Mouse (Mus musculus) adrenal gland, adult 8-10 months (tissue): Measurements from ENCODE around the gene Zdhhc13. TPM values are rescaled to one million over a fixed set of nuclear protein-coding genes. Genes with fewer than 3 reads are reported as not detected.
A peak's percentile ranks its signal among the peaks of the same experiment; 100 is the strongest.

Experiments
- DNase-seq: peaks from one replicate; pipeline ENCODE4 v3.0.0; 2022
- total RNA-seq, 4 experiments: library from RNA; stranded (reverse); gene quantifications; 2 replicates each; pipeline ENCODE4 v1.2.4; 2022

Gene Zdhhc13
- total RNA-seq, 4 experiments from 2014 or later: 10.2 to 11.6 (median 11.0) TPM

DNA sequence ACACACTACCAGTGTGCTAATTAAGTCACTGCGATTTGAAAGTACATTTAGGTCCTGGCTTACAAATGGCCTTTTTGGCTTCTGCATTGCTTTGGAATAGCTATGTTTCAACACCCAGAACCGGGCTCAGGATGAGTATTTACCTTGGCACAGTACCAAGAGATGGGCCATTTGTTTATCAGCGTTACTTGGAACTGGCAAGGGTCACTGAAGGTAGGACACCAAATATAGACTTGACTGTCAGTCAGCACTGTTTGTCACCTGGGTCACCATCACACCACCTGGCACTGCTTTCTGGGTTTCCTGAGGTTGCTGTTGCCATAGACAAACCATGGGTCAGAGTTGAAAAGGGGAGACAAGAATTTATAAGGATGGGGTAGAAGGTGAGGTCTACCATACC lies 53.5 kb downstream of the Zdhhc13 start:
- DNase-seq: peak; percentile 20

DNA sequence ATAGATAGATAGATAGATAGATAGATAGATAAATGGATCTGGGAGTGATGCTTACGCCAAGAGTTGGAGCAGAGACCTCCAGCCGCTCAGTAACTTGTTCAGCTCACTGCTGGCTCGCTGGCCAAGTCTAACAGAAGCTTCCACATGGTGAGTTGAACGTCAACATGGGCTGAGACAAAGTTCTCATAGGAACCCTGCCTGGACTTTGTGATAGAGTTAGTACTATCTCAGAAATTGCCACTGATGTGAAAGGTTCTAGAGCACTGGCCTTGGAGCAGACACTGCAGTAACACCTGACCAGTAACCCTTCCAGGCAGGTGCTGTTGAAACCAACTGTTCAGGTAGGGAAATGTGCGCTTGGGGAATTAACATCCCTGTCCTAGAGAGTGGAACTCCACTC lies 54.7 kb downstream of the Zdhhc13 start:
- DNase-seq: no peak

DNA sequence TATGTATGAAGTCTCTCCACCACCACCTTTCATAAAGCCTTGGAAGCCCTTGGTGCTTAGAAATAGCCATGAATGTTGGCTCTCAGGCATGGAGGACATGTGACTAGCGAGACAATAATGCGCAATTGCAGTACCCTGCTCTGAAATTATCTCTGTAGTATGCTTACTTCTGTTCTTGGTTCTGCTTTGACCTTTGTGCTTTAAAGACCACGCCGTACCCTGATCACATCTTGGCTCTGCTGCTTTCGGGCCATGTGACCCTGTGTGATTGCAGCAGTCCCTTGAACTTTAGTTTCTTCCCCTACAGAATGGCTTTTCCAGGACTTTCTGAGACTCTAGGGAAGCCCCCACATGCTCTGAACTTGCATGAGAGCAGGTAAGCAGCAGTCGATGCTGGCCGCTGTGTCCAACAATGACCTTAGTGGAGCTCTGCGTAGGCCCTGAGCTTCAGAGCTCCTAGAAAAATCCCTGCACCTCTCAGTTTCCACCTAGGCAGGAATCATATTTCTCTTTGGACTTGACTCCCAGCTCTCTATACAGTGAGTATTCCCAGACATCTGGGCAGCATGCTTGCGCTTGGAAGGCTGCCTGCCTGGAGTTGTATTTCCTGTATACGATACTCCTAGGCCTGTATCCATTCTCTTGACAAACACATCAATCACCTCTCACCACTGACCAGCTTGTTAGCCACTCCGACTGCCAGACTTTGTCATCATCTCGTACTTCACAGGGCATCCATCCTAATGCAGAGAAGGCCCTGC lies 56.6 kb downstream of the Zdhhc13 start:
- no peak for DNase-seq

DNA sequence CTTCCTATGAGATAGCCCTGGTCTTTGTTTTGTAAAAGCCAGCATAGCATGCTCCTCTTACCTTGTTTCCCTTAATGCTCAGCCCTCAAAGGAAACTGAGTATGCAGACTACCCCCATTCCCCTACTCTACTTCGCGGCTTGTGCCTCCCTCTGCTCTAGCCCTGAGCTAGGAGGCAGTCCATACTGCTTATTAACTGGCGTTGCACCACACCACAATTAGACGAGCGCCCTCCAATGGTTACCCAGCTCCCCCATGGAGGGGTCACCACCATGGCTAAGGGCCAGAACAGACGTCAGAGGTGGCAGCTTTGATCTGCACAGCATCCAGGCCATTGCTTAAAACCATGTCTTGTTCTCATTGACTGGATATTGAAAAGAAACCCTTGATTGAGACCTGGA lies 58.0 kb downstream of the Zdhhc13 start:
- DNase-seq: no peak

DNA sequence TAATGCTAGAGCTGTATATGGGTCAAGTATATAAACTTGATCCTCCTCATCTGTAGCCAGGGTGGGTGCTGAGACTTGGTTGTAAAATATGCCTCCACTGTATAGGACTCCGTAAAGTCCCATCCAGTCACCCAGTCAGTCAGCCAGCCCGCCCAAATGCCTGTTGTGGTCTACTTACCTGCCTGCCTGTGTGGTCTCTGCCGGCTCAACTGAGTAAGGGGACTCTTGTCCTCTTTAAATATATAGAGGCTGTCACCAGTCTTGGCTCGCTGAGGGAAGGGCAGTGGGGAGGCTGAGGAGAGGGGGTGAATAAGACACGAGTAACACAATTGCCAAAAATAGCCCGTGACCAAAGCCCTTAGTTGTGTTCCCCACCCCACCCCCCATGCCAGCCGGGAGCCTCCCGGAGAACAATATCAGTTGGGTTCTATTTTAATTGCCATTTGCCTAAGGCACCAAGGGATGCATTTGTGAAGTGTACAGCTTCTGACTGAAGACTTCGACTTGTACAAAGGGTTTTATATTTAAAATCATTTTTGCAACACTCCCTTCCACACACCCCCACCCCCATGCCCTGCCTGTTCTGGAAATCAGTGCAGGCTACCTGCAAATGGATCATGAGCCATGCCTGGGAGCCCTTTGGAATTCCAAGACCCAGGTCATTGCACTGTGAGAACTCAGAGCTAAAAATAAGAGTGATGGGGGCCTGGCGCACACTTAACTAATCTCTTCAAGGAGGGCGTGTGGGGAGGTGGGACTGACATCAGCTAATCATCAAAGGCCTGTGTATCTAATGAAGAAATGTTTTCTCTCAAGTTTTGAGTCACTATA lies 59.2 kb downstream of the Zdhhc13 start, which contains the start of gene Csrp3:
Csrp3 (minus strand) TSS at position 214 of the 831 bp plus-strand sequence.
- DNase-seq: no peak

DNA sequence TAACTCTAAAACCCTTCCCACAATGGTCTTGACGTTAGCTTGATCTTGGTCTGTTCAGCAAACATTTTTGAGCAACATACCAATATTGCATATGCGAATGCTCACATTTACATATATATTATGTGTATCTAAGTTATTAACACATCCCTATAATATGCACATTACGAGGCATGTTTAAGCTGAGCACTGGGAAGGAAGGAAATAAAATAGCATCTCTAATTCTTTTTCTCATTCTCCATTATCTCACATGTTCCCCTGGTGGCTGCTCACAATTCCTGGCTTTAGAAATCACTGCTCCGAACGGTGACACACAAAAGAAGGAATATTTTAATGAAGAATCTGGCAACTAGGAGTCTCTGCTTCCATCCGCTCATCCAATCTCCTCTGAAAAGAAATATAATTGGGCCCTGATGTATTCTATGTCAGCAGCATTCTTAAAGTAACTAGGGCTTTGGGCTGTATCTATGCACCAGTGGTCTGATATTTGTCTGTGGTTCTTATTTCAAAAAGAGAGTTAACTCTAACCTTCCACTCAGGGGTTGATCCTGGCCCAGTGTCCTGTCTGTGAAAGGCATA lies 62.8 kb downstream of the Zdhhc13 start:
- no peak for DNase-seq

DNA sequence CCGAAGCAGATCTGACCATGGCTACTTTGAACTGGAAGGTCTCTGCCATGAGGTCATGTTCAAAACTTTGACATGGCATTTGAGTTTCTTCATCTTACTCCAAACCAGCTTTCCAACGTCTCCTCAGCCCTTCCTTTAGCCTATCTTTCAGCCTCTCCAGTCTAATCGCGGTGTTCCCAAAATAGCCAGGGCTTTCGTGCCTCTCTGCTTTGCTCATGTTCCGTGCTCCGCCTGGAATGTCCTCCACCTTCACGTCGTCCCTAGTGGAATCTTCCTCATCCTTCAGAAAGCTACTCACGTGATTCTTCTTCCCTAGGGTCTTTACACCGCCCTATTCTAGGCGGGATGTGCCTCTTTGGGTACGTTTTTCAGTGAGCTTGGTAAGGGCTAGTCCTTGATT lies 64.7 kb downstream of the Zdhhc13 start:
- DNase-seq: no peak

DNA sequence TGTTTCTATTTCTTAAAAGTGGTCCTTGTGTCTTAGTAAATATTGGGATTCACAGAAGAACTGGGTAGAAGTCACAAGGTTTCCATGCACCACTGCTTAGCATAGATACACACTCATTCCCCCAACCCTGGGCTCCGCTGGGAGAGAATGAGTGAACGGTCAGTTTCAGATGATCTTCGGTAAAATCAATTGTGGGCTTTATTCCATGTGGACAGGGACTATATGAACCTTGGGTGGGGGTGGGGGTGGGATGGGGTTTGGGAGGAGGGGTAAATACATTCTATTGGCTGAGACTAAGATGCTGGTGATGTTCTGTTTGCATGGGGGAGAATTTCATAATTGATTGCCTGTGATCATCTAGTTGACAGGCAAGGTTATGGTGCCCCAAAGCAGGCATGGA lies 66.7 kb downstream of the Zdhhc13 start:
- DNase-seq: no peak

DNA sequence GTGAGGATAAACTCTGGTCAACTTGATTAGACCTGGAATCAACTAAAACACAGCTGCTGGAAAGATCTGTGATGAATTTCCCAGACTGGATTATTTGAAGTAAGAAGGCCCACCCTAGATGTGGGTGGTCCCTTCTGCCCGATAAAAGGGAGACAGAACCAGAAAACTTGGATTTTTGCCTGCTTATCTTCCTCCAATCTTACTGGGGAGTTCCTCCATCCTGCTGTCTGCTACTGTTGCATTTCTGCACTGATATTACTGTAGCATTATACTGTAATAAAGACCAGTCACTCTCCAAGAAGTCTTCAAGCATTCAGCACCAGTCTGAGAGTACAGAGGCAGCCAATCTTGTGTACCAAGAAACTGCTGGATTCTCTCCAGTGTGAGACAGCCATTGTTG lies 69.5 kb downstream of the Zdhhc13 start:
- no peak for DNase-seq

DNA sequence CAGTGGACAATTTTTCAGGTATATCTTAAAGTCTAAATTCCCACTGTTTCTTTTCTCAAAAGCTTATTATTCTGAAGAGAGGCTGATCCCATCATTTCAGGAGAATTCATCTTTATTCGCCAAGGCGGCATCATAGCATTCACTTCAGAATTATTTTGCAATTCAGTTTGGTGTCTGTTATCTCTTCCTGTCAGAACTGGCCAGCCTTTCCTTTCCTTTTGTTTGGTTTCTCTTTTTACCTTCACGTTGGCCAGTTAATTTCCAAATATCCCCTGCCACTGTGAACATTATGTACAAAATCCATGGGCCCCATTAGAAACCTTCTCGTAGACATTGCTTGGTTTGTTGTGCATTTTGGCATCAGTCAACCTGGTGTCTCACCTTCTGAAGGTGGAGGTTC lies 70.6 kb downstream of the Zdhhc13 start:
- no peak for DNase-seq

DNA sequence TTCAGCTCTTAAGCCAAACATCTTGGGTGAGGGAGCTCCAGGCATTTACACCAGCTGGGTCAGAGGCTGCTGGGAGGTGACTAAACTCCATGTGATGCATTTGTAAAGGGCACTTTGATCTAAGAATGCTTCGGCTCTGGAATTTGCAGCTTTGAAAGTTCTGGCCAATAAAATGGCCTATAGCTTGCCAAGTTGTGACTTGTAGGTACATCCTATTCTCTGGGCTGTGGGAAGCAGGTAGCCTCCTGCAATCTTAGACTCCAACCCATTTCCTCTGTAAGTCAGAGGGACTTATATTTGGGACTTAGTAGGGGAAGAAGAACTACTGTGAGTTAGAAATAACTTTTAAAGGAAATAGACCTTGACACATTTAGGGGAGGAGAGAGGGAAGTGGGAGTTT lies 72.1 kb downstream of the Zdhhc13 start:
- DNase-seq: no peak

DNA sequence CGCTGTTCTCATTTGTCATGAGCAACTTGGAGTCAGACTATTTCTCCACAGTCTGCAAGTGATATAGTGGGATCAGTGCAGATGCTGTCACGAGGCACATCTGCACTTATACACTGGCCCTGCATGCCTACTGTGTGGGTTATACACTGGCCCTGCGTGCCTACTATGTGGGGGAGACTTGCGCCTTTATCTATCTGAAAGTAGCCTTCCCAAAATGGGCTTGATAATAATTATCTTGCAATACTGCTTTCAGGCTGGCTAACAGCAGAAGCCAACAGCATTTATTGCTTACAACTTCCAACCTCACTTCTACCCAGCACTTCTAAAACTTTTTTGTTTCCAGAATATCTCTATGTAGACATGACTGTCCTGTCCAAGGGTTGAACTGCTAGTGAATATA lies 73.0 kb downstream of the Zdhhc13 start:
- DNase-seq: no peak

DNA sequence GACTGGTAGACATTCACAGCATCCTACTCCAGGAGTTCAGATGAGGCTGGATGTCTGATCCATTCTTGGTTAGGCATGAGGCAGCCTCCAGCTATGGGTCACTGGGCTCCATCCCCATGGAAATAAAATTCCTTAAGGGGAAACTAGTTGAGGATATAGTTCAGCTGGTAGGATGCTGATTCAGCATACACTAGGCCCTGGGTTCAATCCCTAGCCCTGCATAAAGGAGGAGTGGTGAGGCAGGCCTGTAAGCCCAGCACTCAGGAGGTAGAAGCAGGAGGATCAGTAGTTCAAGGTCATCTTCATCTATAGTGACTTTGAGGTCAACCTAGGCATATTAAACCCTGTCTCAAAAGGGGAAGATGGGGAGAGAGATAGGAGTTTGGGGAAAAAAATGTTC lies 75.4 kb downstream of the Zdhhc13 start:
- DNase-seq: no peak

DNA sequence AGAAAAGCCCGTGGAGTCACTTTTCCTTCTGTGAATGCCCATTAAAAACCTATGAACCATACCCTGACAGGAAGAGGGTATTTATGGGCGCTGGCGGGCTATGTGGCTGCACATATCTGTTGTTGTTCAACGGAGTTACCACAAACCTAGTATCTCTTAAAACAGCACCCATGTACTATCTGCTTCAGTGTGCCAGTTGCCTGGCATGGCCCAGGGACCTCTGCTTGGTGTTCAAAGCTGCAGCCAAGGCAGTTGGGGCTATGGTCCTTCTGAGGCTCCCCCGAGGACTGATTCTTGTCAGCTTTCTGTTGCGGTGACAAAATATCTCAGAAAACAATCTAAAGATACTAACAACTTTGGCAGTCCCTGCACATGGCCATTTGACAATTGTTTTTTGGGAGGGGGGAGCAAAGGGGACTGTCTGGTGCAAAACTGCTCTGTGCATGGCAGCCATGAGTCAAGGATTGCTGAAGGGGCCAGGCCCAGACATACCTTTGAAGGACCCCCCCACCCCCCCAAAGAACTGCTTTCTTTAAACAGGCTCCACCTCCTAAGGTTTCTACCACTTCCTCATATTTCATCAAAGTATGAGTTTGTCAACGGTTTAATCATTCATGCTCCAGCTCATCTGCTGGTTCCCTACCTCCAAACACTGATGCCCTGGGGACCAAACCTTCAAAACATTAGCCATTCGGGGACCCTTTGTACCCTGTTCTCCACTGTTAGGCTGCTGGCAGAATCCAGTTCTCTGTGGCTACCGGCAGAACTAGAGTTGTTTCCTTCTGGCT lies 76.1 kb downstream of the Zdhhc13 start:
- DNase-seq: no peak

DNA sequence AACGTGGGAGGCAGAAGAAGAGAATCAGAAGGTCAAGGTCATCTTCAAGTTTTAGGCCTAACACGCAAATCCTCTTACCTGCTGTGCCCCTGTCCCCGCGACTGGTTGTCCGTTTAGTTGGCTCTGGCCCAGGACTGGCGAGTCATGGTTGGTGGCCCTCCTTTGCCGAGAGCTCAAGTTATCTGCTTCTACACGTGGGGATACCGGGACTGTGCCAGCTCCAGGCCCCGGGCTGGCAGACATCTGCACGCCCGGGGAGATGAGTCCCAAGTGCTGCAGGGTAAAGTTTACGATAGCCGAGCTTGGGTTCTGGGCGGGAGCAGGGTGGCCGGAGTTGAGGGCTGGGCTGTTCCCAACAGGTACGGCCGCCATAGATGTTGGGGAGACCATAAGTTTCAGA lies 78.8 kb downstream of the Zdhhc13 start:
- DNase-seq: no peak

DNA sequence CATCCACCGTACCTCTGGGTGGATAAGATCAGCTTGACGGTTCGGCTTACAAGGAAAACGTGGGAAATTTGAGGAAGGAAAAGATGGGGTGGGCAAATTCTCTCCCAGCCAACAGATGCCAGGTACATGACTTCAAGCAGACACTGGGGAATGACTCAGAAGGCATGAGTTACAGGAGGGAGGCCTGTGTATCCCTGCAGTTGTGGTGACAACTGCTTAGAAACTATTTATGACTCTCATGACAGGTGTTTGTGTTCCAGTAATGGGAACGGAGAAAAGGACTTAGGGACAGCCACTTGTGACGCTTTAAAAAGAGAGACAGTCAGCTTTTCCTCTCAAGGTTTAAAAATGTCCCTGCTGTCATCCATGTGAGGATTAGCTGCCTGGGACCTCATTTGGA lies 81.3 kb downstream of the Zdhhc13 start:
- no peak for DNase-seq

DNA sequence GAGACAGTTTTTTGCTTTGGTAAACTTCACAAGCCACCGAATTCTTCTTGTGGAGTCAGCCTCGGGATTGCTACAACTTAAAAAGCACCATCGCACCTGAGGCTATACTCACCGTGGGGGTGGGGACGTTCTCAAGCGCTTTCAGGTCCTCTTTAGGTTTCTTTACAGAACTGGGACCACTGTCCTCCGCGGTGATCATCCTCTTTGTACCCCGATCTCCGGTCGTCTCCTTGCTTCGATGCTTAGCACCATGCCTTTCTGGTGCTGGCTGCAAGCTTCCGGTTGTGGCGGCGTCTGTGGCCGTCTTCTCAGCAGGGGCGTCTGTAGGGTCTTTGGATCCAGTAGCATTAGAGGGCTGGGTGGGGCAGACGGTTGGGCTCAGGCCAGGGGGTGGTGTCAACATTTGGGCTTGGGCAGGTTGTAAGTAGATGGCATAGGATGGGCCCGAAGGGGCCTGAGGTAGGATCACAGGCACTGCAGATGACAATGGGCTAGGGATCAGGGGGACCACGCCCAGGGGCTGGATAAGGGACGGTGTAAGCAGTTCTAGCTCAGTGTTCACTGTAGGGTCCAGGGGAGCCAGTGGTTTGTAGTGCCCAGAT lies 81.9 kb downstream of the Zdhhc13 start:
- no peak for DNase-seq

DNA sequence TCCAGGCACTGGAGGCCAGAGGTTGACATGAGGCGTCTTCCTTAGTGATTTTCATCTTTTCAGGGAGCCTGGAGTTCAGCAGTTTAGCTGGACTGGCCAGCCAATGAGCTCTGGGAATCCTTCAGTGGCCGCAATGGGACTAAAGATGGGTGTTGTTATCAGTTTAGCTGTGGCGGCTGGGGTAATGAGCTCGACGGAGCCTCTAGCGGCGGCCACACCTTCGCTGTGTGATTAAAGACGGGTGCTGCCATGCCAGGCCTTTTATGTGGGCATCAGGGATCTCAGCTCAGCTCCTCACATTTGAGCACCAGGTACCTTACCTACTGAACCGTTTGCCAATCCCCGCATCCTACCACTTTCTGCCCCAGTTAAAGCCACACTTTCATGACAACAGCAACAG lies 82.5 kb downstream of the Zdhhc13 start:
- no peak for DNase-seq

DNA sequence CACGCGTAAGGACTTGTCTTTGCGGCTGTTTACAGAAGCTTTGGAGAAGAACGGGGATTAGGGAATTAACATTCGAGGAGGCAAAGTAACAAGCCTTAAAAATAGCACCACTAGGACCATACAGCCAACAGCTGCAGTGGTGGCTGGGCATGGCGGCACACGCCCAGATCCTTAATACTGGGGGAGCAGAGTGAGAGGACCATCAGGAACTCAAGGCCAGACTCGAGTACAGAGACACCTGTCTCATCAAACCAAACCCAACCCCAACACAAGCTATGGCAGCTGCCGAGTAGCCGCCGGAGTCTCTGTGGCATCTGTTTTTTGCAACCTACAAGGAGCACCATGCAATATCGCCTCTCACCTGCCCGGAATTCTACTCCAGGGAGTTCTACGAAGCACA lies 86.3 kb downstream of the Zdhhc13 start:
- no peak for DNase-seq

DNA sequence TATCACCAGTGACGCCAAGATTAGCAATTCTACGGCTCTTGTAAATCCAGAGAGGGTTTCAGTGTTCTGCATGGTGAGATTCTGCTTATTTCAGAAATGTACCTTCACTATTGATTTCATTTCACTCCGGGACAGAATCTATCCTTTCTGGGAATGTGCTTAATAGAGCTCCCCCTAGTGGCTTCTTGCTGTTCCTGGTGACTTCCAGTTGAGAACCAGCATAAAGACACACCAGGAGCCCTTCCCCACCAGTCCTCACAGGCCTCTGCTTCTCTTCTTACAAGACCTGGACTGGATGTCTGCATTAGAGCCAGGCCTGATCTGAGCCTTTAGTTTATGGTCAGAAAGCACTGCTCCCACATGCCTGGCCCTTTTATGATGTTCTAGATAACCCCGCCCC lies 87.7 kb downstream of the Zdhhc13 start:
- DNase-seq: no peak
